Mouse (Mus musculus) midbrain, embryonic 13.5 days (tissue): ENCODE measurements at regions not wholly inside any gene's neighbourhood (a gene's known extent, or its start where the extent isn't known, plus 50 kb on each side); places are given as distances from the start of the nearest gene placed in this dataset.

Source experiments
- ATAC-seq: fragments of 200-750 bp; cut with Nextera tagmentation; 2 replicates; pipeline ENCODE4 v1.8.0; 2017; ENCODE audit warnings: mild to moderate bottlenecking, moderate TSS enrichment, moderate library complexity
- H3K27ac ChIP-seq: fragments of 300-500 bp; sonication (generic); 2 replicates; pipeline ENCODE4 v1.5.1; 2015; ENCODE audit warnings: inconsistent platforms, mild to moderate bottlenecking, moderate library complexity
- H3K27me3 ChIP-seq: fragments of 300-500 bp; sonication (generic); 2 replicates; pipeline ENCODE4 v1.6.1; 2015; ENCODE audit warnings: mild to moderate bottlenecking, inconsistent platforms
- H3K36me3 ChIP-seq: fragments of 300-500 bp; sonication (generic); 2 replicates; pipeline ENCODE4 v1.6.1; 2015; ENCODE audit warnings: mild to moderate bottlenecking, inconsistent platforms
- H3K4me1 ChIP-seq: fragments of 300-500 bp; sonication (generic); replicated peaks from 2 replicates; pipeline ENCODE4 v1.6.1; 2015; ENCODE audit warnings: inconsistent platforms
- H3K4me2 ChIP-seq: fragments of 300-500 bp; sonication (generic); replicated peaks from 2 replicates; pipeline ENCODE4 v1.6.1; 2015; ENCODE audit warnings: moderate library complexity, mild to moderate bottlenecking, inconsistent platforms
- H3K4me3 ChIP-seq: fragments of 300-500 bp; sonication (generic); replicated peaks from 2 replicates; pipeline ENCODE4 v1.5.1; 2015; ENCODE audit warnings: mild to moderate bottlenecking, inconsistent platforms
- H3K9ac ChIP-seq: fragments of 300-500 bp; sonication (generic); replicated peaks from 2 replicates; pipeline ENCODE4 v1.6.1; 2015; ENCODE audit warnings: mild to moderate bottlenecking, inconsistent platforms
- H3K9me3 ChIP-seq: fragments of 300-500 bp; sonication (generic); 2 replicates; pipeline ENCODE4 v1.6.1; 2016; ENCODE audit warnings: mild to moderate bottlenecking, inconsistent platforms
- WGBS: fragments of 180-500 bp; shearing (Covaris S2); methylation state at CpG from one replicate; pipeline ENCODE4 v1.1.7; 2015; 5-methylcytosine and 5-hydroxymethylcytosine counted together

GRCm38 (mm10) chr15:17715584-17715983 lies 987.0 kb downstream of the Cdh9 start:
- no peak overlapping the region for H3K27ac ChIP-seq
- no peak overlapping the region for H3K4me3 ChIP-seq
- H3K9ac ChIP-seq = no peak overlapping the region
- no peaks in the 10 kb centered on the region for H3K9me3 ChIP-seq
- no peak for ATAC-seq
- H3K4me2 ChIP-seq = no peak overlapping the region
- no peaks in the 10 kb centered on the region for H3K4me1 ChIP-seq
- no peaks in the 10 kb centered on the region for H3K27me3 ChIP-seq
- 84% methylated on average over 2 of the region's 2 CpGs for WGBS
- H3K36me3 ChIP-seq = no peaks in the 10 kb centered on the region

- no peaks in the 10 kb centered on the region for H3K9me3 ChIP-seq
- H3K27ac ChIP-seq = no peak overlapping the region
- ATAC-seq = no peak
- H3K27me3 ChIP-seq = no peaks in the 10 kb centered on the region
- H3K4me3 ChIP-seq = no peak overlapping the region
- no peaks in the 10 kb centered on the region for H3K36me3 ChIP-seq
- no peak overlapping the region for H3K9ac ChIP-seq
- 62% methylated on average over 1 of the region's 1 CpGs for WGBS
- H3K4me1 ChIP-seq = no peaks in the 10 kb centered on the region
- no peak overlapping the region for H3K4me2 ChIP-seq
Observed at GRCm38 (mm10) chr15:17730651-17731050, 1002.1 kb downstream of the Cdh9 start.

- peak overlapping the region; percentile 61 for H3K27ac ChIP-seq
- WGBS = 61% methylated on average over 10 of the region's 10 CpGs
Observed at GRCm38 (mm10) chr15:17770225-17770677, 1041.7 kb downstream of the Cdh9 start.

GRCm38 (mm10) chr15:17779788-17780187 lies 1039.0 kb upstream of the Cdh10 start:
- no peak for ATAC-seq
- Histone ChIP-seq H3K4me1 (no peaks in the 10 kb centered on the region), H3K27ac (no peak overlapping the region), H3K9ac (no peak overlapping the region), H3K27me3 (no peaks in the 10 kb centered on the region), H3K36me3 (no peaks in the 10 kb centered on the region), H3K4me2 (no peak overlapping the region), H3K4me3 (no peak overlapping the region), H3K9me3 (no peaks in the 10 kb centered on the region)
- 91% methylated on average over 2 of the region's 2 CpGs for WGBS

More at GRCm38 (mm10) chr15:17770225-17770677, 1041.7 kb downstream of the Cdh9 start:
- peak; percentile 70 for ATAC-seq
- no peak overlapping the region for H3K4me3 ChIP-seq
- H3K4me2 ChIP-seq = no peak overlapping the region
- no peaks in the 10 kb centered on the region for H3K27me3 ChIP-seq
- H3K4me1 ChIP-seq = no peaks in the 10 kb centered on the region
- H3K9me3 ChIP-seq = no peaks in the 10 kb centered on the region
- H3K9ac ChIP-seq = no peak overlapping the region
- H3K36me3 ChIP-seq = no peaks in the 10 kb centered on the region

GRCm38 (mm10) chr15:17783368-17783767 lies 1035.4 kb upstream of the Cdh10 start:
- Histone ChIP-seq H3K4me3 (no peak overlapping the region), H3K36me3 (no peaks in the 10 kb centered on the region), H3K4me1 (no peaks in the 10 kb centered on the region), H3K27me3 (no peaks in the 10 kb centered on the region), H3K4me2 (no peak overlapping the region), H3K9me3 (no peaks in the 10 kb centered on the region), H3K27ac (no peak overlapping the region), H3K9ac (no peak overlapping the region)
- ATAC-seq = no peak

- Histone ChIP-seq H3K4me3 (no peak overlapping the region), H3K9me3 (no peaks in the 10 kb centered on the region), H3K36me3 (no peaks in the 10 kb centered on the region), H3K27ac (no peak overlapping the region), H3K4me2 (no peak overlapping the region), H3K9ac (no peak overlapping the region), H3K27me3 (no peaks in the 10 kb centered on the region), H3K4me1 (no peaks in the 10 kb centered on the region)
- no peak for ATAC-seq
- 82% methylated on average over 3 of the region's 3 CpGs for WGBS
Observed at GRCm38 (mm10) chr15:17797516-17797915, 1021.2 kb upstream of the Cdh10 start.

- no peaks in the 10 kb centered on the region for H3K9me3 ChIP-seq
- whole genome bisulfite sequencing = 76% methylated on average over 3 of the region's 3 CpGs
- no peak for ATAC-seq
- H3K4me3 ChIP-seq = no peak overlapping the region
- H3K4me2 ChIP-seq = no peak overlapping the region
- H3K36me3 ChIP-seq = no peaks in the 10 kb centered on the region
- H3K9ac ChIP-seq = no peak overlapping the region
- no peak overlapping the region for H3K27ac ChIP-seq
- no peaks in the 10 kb centered on the region for H3K27me3 ChIP-seq
- no peaks in the 10 kb centered on the region for H3K4me1 ChIP-seq
Observed at GRCm38 (mm10) chr15:17801424-17801823, 1017.3 kb upstream of the Cdh10 start.

- H3K27ac ChIP-seq = no peak overlapping the region
- H3K9ac ChIP-seq = no peak overlapping the region
- no peaks in the 10 kb centered on the region for H3K4me1 ChIP-seq
- WGBS = 88% methylated on average over 1 of the region's 1 CpGs
- H3K9me3 ChIP-seq = no peaks in the 10 kb centered on the region
- ATAC-seq = no peak
- no peaks in the 10 kb centered on the region for H3K36me3 ChIP-seq
- no peaks in the 10 kb centered on the region for H3K27me3 ChIP-seq
- no peak overlapping the region for H3K4me2 ChIP-seq
- no peak overlapping the region for H3K4me3 ChIP-seq
Observed at GRCm38 (mm10) chr15:17803107-17803506, 1015.6 kb upstream of the Cdh10 start.

- 81% methylated on average over 5 of the region's 5 CpGs for WGBS
- no peak overlapping the region for H3K9ac ChIP-seq
- H3K27ac ChIP-seq = no peak overlapping the region
- ATAC-seq = no peak
- H3K4me2 ChIP-seq = no peak overlapping the region
- H3K4me1 ChIP-seq = no peaks in the 10 kb centered on the region
- H3K4me3 ChIP-seq = no peak overlapping the region
- no peaks in the 10 kb centered on the region for H3K36me3 ChIP-seq
- no peaks in the 10 kb centered on the region for H3K27me3 ChIP-seq
- H3K9me3 ChIP-seq = peaks cover 3% of the 10 kb centered on the region; the same call in 1 of the 2 replicates
Observed at GRCm38 (mm10) chr15:17830376-17830775, 988.4 kb upstream of the Cdh10 start.

GRCm38 (mm10) chr15:17831987-17832386 lies 986.8 kb upstream of the Cdh10 start:
- H3K27me3 ChIP-seq = no peaks in the 10 kb centered on the region
- WGBS = 90% methylated on average over 2 of the region's 2 CpGs

GRCm38 (mm10) chr15:17880168-17880567 lies 938.6 kb upstream of the Cdh10 start:
- no peak for ATAC-seq
- Histone ChIP-seq H3K27me3 (no peaks in the 10 kb centered on the region), H3K4me2 (no peak overlapping the region), H3K27ac (no peak overlapping the region), H3K4me3 (no peak overlapping the region), H3K4me1 (no peaks in the 10 kb centered on the region), H3K36me3 (no peaks in the 10 kb centered on the region), H3K9ac (no peak overlapping the region), H3K9me3 (no peaks in the 10 kb centered on the region)
- 84% methylated on average over 2 of the region's 2 CpGs for WGBS

More at GRCm38 (mm10) chr15:17831987-17832386, 986.8 kb upstream of the Cdh10 start:
- Histone ChIP-seq H3K4me1 (no peaks in the 10 kb centered on the region), H3K4me2 (no peak overlapping the region), H3K36me3 (no peaks in the 10 kb centered on the region), H3K9me3 (no peaks in the 10 kb centered on the region), H3K4me3 (no peak overlapping the region), H3K9ac (no peak overlapping the region), H3K27ac (no peak overlapping the region)
- ATAC-seq = no peak

- Histone ChIP-seq H3K27ac (no peak overlapping the region), H3K9me3 (no peaks in the 10 kb centered on the region), H3K27me3 (no peaks in the 10 kb centered on the region), H3K36me3 (no peaks in the 10 kb centered on the region), H3K9ac (no peak overlapping the region), H3K4me2 (no peak overlapping the region), H3K4me3 (no peak overlapping the region), H3K4me1 (no peaks in the 10 kb centered on the region)
- ATAC-seq = no peak
- 91% methylated on average over 1 of the region's 1 CpGs for WGBS
Observed at GRCm38 (mm10) chr15:17889309-17889708, 929.4 kb upstream of the Cdh10 start.

- ATAC-seq = no peak
- H3K4me2 ChIP-seq = no peak overlapping the region
- no peaks in the 10 kb centered on the region for H3K27me3 ChIP-seq
- no peaks in the 10 kb centered on the region for H3K4me1 ChIP-seq
- 100% methylated on average over 1 of the region's 1 CpGs for WGBS
- H3K9ac ChIP-seq = no peak overlapping the region
- no peak overlapping the region for H3K4me3 ChIP-seq
- H3K27ac ChIP-seq = no peak overlapping the region
- no peaks in the 10 kb centered on the region for H3K36me3 ChIP-seq
- H3K9me3 ChIP-seq = no peaks in the 10 kb centered on the region
Observed at GRCm38 (mm10) chr15:17900026-17900425, 918.7 kb upstream of the Cdh10 start.
